Mouse (Mus musculus) forebrain, postnatal 0 days (tissue): Measurements from ENCODE around the gene Cfap20. TPM values are rescaled to one million over a fixed set of nuclear protein-coding genes. Genes with fewer than 3 reads are reported as not detected.
A peak's percentile ranks its signal among the peaks of the same experiment; 100 is the strongest.

Experiments
- ATAC-seq: fragments of 200-750 bp; cut with Nextera tagmentation; 2 replicates; pipeline ENCODE4 v1.8.0; 2017; ENCODE audit warnings: mild to moderate bottlenecking, moderate library complexity
- DNase-seq: peaks from one replicate; pipeline ENCODE4 v3.0.0-alpha.2; 2015
- H3K27ac ChIP-seq: fragments of 300-500 bp; sonication (generic); 2 replicates; pipeline ENCODE4 v1.5.1; 2014; ENCODE audit warnings: low read depth, mild to moderate bottlenecking, antibody characterized with exemption, low read length, moderate library complexity, mixed read lengths
- H3K27me3 ChIP-seq: fragments of 300-500 bp; sonication (generic); 2 replicates; pipeline ENCODE4 v1.6.1; 2014; ENCODE audit warnings: mild to moderate bottlenecking, low read length, mixed read lengths; ENCODE audit not compliant: insufficient read depth
- H3K36me3 ChIP-seq: fragments of 300-500 bp; sonication (generic); 2 replicates; pipeline ENCODE4 v1.6.1; 2014; ENCODE audit warnings: mild to moderate bottlenecking, moderate library complexity; ENCODE audit not compliant: insufficient read depth
- H3K4me1 ChIP-seq: fragments of 300-500 bp; sonication (generic); 2 replicates; pipeline ENCODE4 v1.6.1; 2014; ENCODE audit warnings: antibody characterized with exemption; ENCODE audit not compliant: insufficient read depth
- H3K4me2 ChIP-seq: fragments of 300-500 bp; sonication (generic); 2 replicates; pipeline ENCODE4 v1.6.1; 2014; ENCODE audit warnings: low read depth, mild to moderate bottlenecking, moderate library complexity
- H3K4me3 ChIP-seq: fragments of 300-500 bp; sonication (generic); 2 replicates; pipeline ENCODE4 v1.5.1; 2014; ENCODE audit warnings: low read depth, low read length, mixed read lengths
- H3K9ac ChIP-seq: fragments of 300-500 bp; sonication (generic); 2 replicates; pipeline ENCODE4 v1.6.1; 2014; ENCODE audit warnings: mild to moderate bottlenecking
- H3K9me3 ChIP-seq: fragments of 300-500 bp; sonication (generic); 2 replicates; pipeline ENCODE4 v1.6.1; 2016; ENCODE audit warnings: low read length
- CTCF ChIP-seq: sonication (generic); IDR thresholded peaks from 2 replicates; pipeline ENCODE4 v1.5.1; 2016; ENCODE audit warnings: antibody characterized with exemption, control low read depth, low read depth
- WGBS: fragments of 180-500 bp; shearing (Covaris S2); extraction: QIAGEN DNeasy Blood & Tissue Kit; methylation state at CpG from one replicate; pipeline ENCODE4 v1.1.7; 2014; 5-methylcytosine and 5-hydroxymethylcytosine counted together
- polyA plus RNA-seq: library from polyadenylated mRNA; unstranded; fragments of >200 nt; fragmentation: Nextera tagmentation; extraction: Ambion mirVana; gene quantifications from 2 replicates; pipeline ENCODE4 v1.2.1, GENCODE M21; 2015
- total RNA-seq: library from RNA; depleted of rRNA; stranded (reverse); fragments of >200 nt; gene quantifications from 2 replicates; pipeline ENCODE4 v1.2.3, GENCODE M21; 2014; rRNA removed

The Cfap20 gene
- total RNA-seq (88.8 and 94.2 TPM in 2 replicates), polyA plus RNA-seq (106 and 125 TPM in 2 replicates)

DNA sequence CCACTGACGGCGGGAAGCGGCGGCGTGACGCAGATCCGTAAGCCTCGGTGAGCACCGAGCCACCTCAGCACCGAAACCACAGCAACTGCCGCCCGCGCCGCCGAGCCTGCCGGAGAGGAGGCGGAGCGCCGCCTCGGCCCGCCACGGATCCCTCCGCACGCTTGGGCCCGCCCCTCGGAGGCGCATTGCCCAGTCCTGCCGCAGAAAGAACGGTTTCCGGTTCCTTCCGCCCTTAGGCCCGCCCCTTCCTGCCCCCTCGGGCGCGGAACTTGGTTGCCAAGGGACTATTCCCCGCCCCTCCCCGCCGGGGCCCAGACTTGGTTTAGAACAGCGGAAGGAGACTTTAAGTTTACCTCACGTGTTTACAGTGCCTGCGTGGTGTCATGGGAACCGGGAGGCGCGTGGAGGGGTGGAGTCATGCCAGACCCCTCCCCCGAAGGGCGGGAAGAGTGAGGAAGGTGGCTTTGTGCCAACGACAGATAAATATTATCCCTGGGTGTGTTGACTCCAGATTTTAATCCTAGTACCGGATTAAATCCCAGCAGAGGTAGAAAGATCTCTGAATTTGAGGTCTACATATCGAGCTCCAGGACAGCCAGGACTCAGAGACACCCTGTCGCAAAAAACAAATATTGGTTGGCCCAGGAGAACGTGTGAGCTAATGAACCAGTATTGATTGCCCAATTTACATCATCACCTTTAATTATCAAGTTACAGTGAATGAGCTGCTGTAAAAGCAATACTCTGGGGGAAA lies at the start of gene Cfap20:
TSS of gene Cfap20 (minus strand) at position 184 of the 754 bp plus-strand sequence.
- H3K27ac ChIP-seq = peak within 1 kb of the TSS; percentile 93
- peak within 1 kb of the TSS; percentile 72 for H3K4me2 ChIP-seq
- H3K9me3 ChIP-seq = no peaks in the 10 kb centered on the region
- peak; percentile 99 for DNase-seq
- H3K27me3 ChIP-seq = no peaks in the 10 kb centered on the region
- peak; percentile 94 for ATAC-seq
- no peak for TF ChIP-seq CTCF
- no peaks in the 10 kb centered on the region for H3K36me3 ChIP-seq
- H3K4me3 ChIP-seq = peak within 1 kb of the TSS; percentile 64
- WGBS = 3% methylated on average over 45 of the region's 51 CpGs
- peaks cover 18% of the 10 kb centered on the region for H3K4me1 ChIP-seq
- H3K9ac ChIP-seq = peak within 1 kb of the TSS; percentile 87

DNA sequence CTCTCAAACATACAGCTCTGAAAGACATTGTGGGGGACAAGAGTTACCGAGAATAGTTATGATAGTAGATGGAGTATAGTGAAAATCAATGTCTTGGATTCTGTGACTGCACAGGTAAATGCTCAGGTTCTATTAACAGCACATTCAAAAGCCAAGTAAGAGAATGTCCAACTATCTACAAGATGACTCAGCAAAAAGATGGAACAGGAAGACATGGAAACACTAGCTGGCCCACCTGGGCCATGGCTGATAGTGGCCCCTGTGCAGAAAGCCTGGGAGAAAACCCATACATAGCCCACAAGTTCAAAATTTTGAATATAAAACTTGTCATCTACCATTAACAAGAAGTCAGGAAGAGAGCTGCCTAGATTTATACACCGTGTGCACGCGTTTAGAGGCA lies 35.3 kb upstream of the Cfap20 start:
- WGBS = 98% methylated on average over 4 of the region's 4 CpGs
- Histone ChIP-seq H3K4me2 (no peak overlapping the region), H3K27ac (no peak overlapping the region), H3K4me1 (no peaks in the 10 kb centered on the region), H3K4me3 (no peak overlapping the region), H3K9ac (no peak overlapping the region), H3K9me3 (no peaks in the 10 kb centered on the region), H3K27me3 (no peaks in the 10 kb centered on the region), H3K36me3 (peaks cover 51% of the 10 kb centered on the region)
- ATAC-seq = no peak
- DNase-seq = no peak
- TF ChIP-seq CTCF = no peak

DNA sequence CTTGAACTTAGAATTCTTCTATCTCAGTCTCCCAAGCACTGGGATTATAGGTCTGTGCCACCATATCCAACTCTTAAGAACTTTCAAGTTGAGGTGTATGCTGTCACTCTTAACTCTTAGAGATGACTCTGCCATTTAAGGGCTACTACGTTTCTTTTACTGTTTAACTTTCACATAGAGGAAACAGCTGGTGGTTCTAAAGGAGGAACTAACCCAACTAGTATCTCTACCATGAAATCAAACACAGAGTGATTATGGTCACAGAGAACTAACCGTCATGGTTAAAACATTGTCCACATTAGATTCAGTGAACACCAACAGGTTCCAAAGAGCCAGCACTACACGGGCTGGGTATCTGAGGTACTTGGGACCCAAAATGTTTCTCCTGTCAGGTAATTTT lies 34.3 kb upstream of the Cfap20 start:
- no peak for DNase-seq
- ATAC-seq = no peak
- 94% methylated on average over 3 of the region's 3 CpGs for WGBS
- no peaks in the 10 kb centered on the region for H3K27me3 ChIP-seq
- no peak overlapping the region for H3K4me2 ChIP-seq
- H3K4me1 ChIP-seq = no peaks in the 10 kb centered on the region
- peaks cover 53% of the 10 kb centered on the region for H3K36me3 ChIP-seq
- H3K27ac ChIP-seq = no peak overlapping the region
- no peak for TF ChIP-seq CTCF
- no peaks in the 10 kb centered on the region for H3K9me3 ChIP-seq
- no peak overlapping the region for H3K9ac ChIP-seq
- no peak overlapping the region for H3K4me3 ChIP-seq

DNA sequence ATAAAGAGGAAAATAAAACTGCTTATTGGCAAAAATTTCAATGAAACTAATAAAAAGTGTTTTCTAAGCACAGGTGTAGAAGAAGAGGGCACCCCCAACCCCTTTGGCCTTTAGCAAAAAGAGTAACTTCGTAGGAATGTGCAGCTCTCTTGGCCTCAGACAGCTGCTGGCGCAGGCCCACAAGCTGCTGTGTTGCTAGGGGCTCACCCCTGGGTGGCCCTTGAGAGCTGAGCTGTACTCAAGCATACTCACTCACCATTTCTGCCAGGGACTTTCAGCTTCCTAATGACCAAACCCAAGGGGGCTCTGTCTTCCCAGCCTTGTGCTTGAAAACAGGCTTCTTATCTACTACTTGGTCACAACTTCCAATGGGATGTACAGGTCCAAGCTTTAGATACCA lies 31.9 kb upstream of the Cfap20 start:
- 83% methylated on average over 2 of the region's 2 CpGs for WGBS
- Histone ChIP-seq H3K9me3 (no peaks in the 10 kb centered on the region), H3K36me3 (peaks cover 39% of the 10 kb centered on the region), H3K27me3 (no peaks in the 10 kb centered on the region), H3K4me2 (no peak overlapping the region), H3K27ac (no peak overlapping the region), H3K4me3 (no peak overlapping the region), H3K9ac (no peak overlapping the region), H3K4me1 (no peaks in the 10 kb centered on the region)
- no peak for DNase-seq
- no peak for ATAC-seq
- no peak for TF ChIP-seq CTCF

DNA sequence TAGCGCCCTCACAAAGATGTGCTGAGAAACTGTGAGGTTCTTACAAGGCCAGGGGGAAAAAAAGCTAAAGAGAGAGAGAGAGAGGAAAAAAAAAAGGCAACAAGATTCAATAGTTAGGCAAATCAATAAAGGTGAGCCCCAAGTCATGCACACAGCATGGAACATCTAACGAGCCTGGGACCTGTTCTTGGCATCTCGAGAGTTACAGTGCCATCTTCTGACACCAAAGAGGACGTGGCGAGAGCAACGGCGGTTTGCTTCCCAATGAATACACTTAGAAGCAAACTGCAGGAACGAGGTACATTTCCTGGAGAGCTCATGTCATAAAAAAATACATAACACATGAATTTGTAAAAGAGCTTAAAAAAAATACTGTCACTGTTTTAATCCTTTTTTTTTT lies 17.8 kb upstream of the Cfap20 start:
- DNase-seq (peak; percentile 35), ATAC-seq (0 out of 2 replicates have a peak, but pooled peaks have one; percentile 32)
- Histone ChIP-seq H3K27me3 (no peaks in the 10 kb centered on the region), H3K4me2 (no peak overlapping the region), H3K36me3 (peaks cover 83% of the 10 kb centered on the region), H3K9ac (no peak overlapping the region), H3K4me3 (no peak overlapping the region), H3K9me3 (no peaks in the 10 kb centered on the region), H3K4me1 (no peaks in the 10 kb centered on the region), H3K27ac (no peak overlapping the region)
- peak; percentile 54 for TF ChIP-seq CTCF
- WGBS = 42% methylated on average over 8 of the region's 8 CpGs

DNA sequence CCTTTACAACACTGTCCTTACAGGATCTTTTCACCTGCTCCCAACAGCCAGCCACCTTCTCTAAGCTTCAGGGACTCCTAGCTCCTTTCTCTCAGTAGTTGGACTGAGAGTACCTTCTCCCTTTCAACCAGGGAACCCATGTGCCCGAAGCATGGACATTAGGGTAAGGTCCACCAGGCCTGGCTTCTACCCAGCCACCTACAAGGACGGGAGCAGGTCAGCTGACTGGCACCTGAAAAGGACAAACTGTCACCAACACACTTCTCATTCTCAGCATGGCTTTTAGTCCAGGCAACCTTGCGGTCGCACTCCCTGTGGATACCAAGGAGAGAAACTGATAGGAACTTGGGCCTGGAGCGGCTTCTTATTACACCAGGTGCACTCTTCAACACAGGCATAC lies 15.6 kb upstream of the Cfap20 start:
- H3K9ac ChIP-seq = no peak overlapping the region
- ATAC-seq (no peak), DNase-seq (no peak)
- 94% methylated on average over 5 of the region's 5 CpGs for WGBS
- H3K9me3 ChIP-seq = no peaks in the 10 kb centered on the region
- H3K4me1 ChIP-seq = no peaks in the 10 kb centered on the region
- no peak for TF ChIP-seq CTCF
- H3K4me3 ChIP-seq = no peak overlapping the region
- H3K36me3 ChIP-seq = peaks cover 72% of the 10 kb centered on the region
- H3K27ac ChIP-seq = no peak overlapping the region
- H3K4me2 ChIP-seq = no peak overlapping the region
- no peaks in the 10 kb centered on the region for H3K27me3 ChIP-seq

DNA sequence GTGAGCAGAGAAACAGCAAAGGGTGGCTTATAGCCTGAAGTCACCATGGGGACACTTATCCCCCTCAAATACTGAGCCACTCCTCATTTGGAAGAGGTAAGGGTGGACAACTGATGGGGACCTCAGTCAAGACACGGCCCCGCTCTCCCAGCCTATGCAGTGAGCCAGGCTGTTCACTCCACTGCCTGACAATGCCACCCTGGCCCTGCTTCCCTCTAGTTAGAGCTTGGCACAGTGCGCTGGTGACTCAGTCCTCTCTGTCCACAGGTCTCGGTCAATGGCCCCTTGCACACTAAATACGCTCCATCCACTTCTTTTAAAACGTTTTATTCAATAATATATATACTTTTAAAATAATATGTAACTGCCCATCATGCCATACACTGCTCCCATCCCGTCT lies 13.0 kb upstream of the Cfap20 start:
- Histone ChIP-seq H3K36me3 (peaks cover 49% of the 10 kb centered on the region), H3K27ac (no peak overlapping the region), H3K4me3 (no peak overlapping the region), H3K9ac (no peak overlapping the region), H3K9me3 (no peaks in the 10 kb centered on the region), H3K4me1 (no peaks in the 10 kb centered on the region), H3K4me2 (no peak overlapping the region), H3K27me3 (no peaks in the 10 kb centered on the region)
- 93% methylated on average over 7 of the region's 7 CpGs for WGBS
- DNase-seq (no peak), ATAC-seq (no peak)
- no peak for TF ChIP-seq CTCF
